Mouse (Mus musculus): ENCODE data around the gene Uts2b. TPM values are rescaled to one million over a fixed set of nuclear protein-coding genes. Genes with fewer than 3 reads are reported as not detected.
"Not testable (repeated sequence)": the region's sequence is repeated elsewhere in the genome, so short reads cannot be mapped to it uniquely, and the experiment has no call there.

Uts2b gene
- polyA plus RNA-seq, 1 experiment from 2014 or later, result not detected

DNA sequence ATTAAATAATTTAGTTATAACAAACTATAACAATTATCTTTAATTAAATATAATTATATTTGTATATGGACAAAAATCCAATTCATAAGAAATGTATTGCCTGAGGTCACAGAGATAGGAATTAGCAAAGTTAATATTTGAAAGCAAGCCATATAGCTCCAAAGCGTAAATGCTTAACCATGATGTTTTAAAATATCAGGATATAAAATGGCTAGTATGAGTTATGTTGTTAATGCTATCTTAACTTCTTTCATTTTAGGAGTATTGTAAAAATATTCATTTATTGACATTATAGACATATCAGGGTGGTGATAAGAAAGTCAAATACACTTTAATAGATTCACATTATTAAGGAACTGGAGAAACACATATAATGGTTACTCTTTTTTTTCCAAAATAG lies 10.0 kb downstream of the Uts2b start:
- no peak for ATAC-seq (replicated peaks; ENCODE audit: low FRiP score)
- H3K4me1 ChIP-seq, result no peaks in the 10 kb centered on the region
- no peak overlapping the region for H3K27ac ChIP-seq
- H3K9ac ChIP-seq, result no peak overlapping the region
- no peaks in the 10 kb centered on the region for H3K9me3 ChIP-seq (replicated peaks)
- 82% methylated on average over 1 of the region's 1 CpGs for WGBS
- no peaks in the 10 kb centered on the region for H3K36me3 ChIP-seq
- no peak overlapping the region for H3K4me2 ChIP-seq
- H3K4me3 ChIP-seq (replicated peaks), result no peak overlapping the region
- H3K27me3 ChIP-seq, result no peaks in the 10 kb centered on the region

DNA sequence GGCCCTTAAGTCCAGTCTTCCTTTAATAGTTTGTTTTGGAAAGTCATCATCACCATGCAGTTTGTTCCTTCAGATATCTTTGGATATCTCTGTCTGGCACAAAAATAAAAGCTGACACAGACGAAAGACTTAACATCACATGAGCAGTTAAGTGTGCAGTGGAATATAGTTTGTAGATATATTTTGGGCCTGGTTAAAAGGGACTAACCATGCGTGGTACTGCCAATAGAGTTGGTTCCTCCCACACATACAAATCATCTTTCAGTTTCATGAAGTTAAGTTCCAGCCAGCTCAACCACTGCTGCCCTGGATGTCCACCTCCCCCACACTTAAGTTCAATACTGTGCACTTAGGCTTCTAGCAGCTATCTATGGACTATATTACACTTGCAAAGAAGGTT lies 15.6 kb downstream of the Uts2b start:
- Histone ChIP-seq H3K4me2 (no peak overlapping the region), H3K4me1 (no peaks in the 10 kb centered on the region), H3K9me3 (replicated peaks) (no peaks in the 10 kb centered on the region), H3K36me3 (no peaks in the 10 kb centered on the region), H3K27ac (no peak overlapping the region), H3K9ac (no peak overlapping the region), H3K27me3 (no peaks in the 10 kb centered on the region), H3K4me3 (replicated peaks) (no peak overlapping the region)
- 48% methylated on average over 2 of the region's 2 CpGs for WGBS
- ATAC-seq (replicated peaks; ENCODE audit: low FRiP score), result no peak

DNA sequence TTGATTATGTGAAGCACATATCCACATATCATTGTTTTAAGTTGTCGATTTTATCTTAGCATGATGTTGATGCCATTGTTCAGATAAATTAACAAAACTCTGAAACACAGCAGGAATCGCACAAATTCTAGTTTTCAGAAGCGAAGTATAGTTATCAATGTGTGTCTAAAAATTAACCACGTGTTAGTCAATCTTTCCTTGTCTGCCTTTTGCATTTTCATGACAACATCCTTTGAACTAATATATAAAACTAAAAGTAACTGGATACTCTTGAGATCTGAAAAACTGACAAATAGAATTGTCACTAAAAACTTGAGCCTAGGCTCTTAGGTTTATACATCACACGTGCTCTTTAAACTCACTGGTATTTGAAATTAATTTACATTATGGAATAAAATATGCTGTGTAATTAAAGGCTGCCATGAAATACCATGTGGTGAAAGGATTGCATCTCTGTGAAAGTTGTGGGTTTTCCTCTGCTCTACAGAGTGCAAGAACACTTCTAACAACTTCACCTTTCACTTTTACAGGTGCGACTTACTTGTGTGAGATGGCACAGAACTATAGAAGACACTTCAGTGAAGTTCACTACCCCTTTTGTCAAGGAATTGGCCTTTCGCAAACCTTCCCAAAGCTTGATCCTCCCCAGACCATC lies 20.0 kb downstream of the Uts2b start:
- Histone ChIP-seq H3K36me3 (no peaks in the 10 kb centered on the region), H3K4me1 (no peaks in the 10 kb centered on the region), H3K4me3 (replicated peaks) (no peak overlapping the region), H3K9ac (no peak overlapping the region), H3K4me2 (no peak overlapping the region), H3K27me3 (no peaks in the 10 kb centered on the region), H3K9me3 (replicated peaks) (no peaks in the 10 kb centered on the region), H3K27ac (no peak overlapping the region)
- ATAC-seq (replicated peaks; ENCODE audit: low FRiP score), result no peak
- WGBS, result 90% methylated on average over 7 of the region's 7 CpGs

DNA sequence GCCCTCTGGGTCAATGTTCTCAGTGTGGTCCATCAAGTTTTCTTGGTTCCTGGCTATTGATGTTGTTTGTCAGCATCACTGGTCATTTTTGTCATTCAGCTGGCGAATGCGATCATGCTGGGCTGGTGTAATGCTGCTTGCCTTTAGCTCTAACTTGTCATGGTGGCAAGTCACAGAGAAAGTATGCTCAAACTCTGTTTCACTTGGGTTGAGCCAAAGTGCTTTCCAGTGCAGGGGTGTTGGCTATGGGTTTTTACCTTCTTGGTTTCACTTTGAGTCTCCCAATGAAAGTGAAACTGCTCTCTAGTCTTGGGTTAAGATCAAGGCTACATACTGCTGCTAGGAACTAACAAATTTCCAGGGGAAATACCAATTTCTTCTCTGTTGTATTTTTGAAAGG lies 20.8 kb downstream of the Uts2b start:
- no peaks in the 10 kb centered on the region for H3K27me3 ChIP-seq
- no peak overlapping the region for H3K9ac ChIP-seq
- H3K4me3 ChIP-seq (replicated peaks), result no peak overlapping the region

DNA sequence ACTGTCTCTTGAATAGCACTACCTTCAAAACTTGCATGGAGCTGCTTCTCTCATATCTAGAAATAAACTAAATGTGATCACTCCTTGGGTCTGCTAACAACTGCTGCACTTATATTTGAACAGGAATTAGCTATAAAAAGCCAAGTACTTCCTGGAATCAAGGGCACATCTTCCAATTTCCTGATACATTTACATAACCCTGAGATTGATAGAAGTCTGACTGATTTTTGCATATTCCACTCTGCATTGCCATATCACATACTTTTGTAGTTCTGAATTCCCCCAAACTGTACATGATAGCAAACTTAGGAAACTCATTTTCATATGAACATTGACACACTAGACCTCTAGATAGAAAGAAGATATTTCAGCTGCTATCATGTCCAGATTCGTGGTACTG lies 21.7 kb downstream of the Uts2b start:
- Histone ChIP-seq H3K4me3 (replicated peaks) (no peak overlapping the region), H3K27me3 (no peaks in the 10 kb centered on the region), H3K9me3 (replicated peaks) (no peaks in the 10 kb centered on the region), H3K9ac (no peak overlapping the region), H3K27ac (no peak overlapping the region), H3K36me3 (no peaks in the 10 kb centered on the region), H3K4me2 (no peak overlapping the region), H3K4me1 (no peaks in the 10 kb centered on the region)
- WGBS, result 80% methylated on average over 1 of the region's 1 CpGs
- no peak for ATAC-seq (replicated peaks; ENCODE audit: low FRiP score)

More for the DNA sequence above, 20.8 kb downstream of the Uts2b start:
- H3K9me3 ChIP-seq (replicated peaks), result no peaks in the 10 kb centered on the region
- H3K4me1 ChIP-seq, result no peaks in the 10 kb centered on the region
- 93% methylated on average over 2 of the region's 2 CpGs for WGBS
- no peak for ATAC-seq (replicated peaks; ENCODE audit: low FRiP score)
- no peaks in the 10 kb centered on the region for H3K36me3 ChIP-seq
- H3K27ac ChIP-seq, result no peak overlapping the region
- no peak overlapping the region for H3K4me2 ChIP-seq

DNA sequence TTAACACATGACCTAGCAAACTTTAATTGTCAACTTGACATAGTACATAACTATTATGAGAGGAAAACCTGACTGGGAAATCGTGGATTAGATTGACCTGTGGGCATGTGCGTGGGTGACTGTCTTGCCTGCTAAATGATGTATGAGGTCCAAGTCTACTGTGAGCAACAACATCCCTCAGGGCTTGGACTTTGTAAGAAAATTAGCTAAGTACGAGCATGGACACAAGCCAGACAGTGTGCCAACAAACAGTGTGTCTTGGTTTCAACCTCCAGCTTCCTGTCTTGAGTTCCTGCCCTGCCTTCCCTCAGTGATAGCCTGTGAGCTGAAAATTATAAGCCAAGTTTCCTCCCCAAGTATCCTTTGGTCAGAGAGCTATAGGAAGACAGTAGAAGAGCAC lies 22.5 kb downstream of the Uts2b start:
- Histone ChIP-seq H3K4me3 (replicated peaks) (no peak overlapping the region), H3K9ac (no peak overlapping the region), H3K4me1 (no peaks in the 10 kb centered on the region), H3K9me3 (replicated peaks) (no peaks in the 10 kb centered on the region), H3K4me2 (no peak overlapping the region), H3K27me3 (no peaks in the 10 kb centered on the region), H3K27ac (no peak overlapping the region), H3K36me3 (no peaks in the 10 kb centered on the region)
- WGBS, result 61% methylated on average over 3 of the region's 3 CpGs
- no peak for ATAC-seq (replicated peaks; ENCODE audit: low FRiP score)

DNA sequence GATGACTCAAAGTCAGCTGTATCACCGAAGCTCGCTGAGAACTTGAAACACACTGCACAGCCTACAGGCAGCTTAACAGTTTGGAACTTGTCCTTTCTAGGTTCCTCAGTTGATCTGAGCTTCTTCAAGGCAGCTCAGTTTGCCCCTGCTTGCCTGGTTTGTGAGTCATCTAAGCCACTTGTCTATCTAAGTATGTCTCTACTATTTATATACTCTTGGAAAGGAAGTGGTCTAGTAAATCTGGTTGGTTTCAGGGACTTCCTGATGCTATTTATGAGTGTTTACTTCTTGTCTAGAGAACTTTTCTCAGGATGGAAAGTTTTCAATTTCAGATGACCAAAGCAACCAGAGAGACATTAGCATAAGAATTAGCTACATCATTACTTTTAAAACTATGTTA lies 43.6 kb downstream of the Uts2b start:
- no peaks in the 10 kb centered on the region for H3K36me3 ChIP-seq
- no peaks in the 10 kb centered on the region for H3K4me1 ChIP-seq
- no peak overlapping the region for H3K4me2 ChIP-seq
- ATAC-seq (replicated peaks; ENCODE audit: low FRiP score), result no peak
- 91% methylated on average over 2 of the region's 2 CpGs for WGBS
- H3K4me3 ChIP-seq (replicated peaks), result no peak overlapping the region
- no peaks in the 10 kb centered on the region for H3K27me3 ChIP-seq
- no peak overlapping the region for H3K9ac ChIP-seq
- no peak overlapping the region for H3K27ac ChIP-seq
- H3K9me3 ChIP-seq (replicated peaks), result no peaks in the 10 kb centered on the region

DNA sequence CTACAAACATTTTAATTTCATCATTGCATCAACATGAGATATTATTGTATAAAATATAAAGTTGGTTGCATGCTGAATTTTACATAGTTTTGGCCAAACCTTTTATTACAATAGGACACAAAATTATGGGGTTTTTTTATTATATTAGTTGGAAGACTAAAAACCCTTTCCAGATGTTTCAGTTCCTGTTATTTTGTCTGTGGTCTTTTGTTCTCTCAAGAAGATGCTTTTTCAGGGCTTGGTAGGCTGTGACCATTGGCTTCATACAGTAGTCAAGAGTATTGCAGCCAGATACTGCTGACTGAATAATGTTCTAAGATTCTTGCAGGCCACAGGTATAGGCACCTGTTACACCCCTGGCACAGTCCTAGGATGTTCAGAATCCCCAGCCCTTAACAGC lies 48.0 kb downstream of the Uts2b start:
- no peaks in the 10 kb centered on the region for H3K27me3 ChIP-seq
- no peak overlapping the region for H3K9ac ChIP-seq
- H3K4me2 ChIP-seq, result no peak overlapping the region
- H3K4me3 ChIP-seq (replicated peaks), result no peak overlapping the region
- no peaks in the 10 kb centered on the region for H3K4me1 ChIP-seq
- no peaks in the 10 kb centered on the region for H3K36me3 ChIP-seq
- no peak overlapping the region for H3K27ac ChIP-seq
- no peaks in the 10 kb centered on the region for H3K9me3 ChIP-seq (replicated peaks)
- ATAC-seq (replicated peaks; ENCODE audit: low FRiP score), result no peak

DNA sequence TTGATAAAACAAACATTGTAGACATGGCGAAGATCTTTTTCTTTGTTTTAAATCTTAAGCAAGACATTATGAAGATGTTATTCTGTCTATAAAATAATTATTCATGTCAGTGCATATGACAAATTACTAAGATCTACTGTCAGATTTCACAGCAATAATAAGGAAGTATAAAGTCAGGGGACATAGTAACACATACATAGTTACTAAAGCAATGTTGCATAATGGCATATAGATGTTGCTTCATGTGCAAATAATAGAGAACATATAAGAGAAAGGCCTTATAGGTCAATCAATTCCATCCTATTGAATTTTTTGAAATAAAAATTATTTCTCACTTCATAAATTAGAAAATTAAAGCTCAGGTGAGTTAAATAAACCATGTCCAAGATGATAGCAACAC lies 50.9 kb downstream of the Uts2b start:
- Histone ChIP-seq H3K4me1 (no peaks in the 10 kb centered on the region), H3K9me3 (replicated peaks) (no peaks in the 10 kb centered on the region), H3K27me3 (no peaks in the 10 kb centered on the region), H3K9ac (no peak overlapping the region), H3K36me3 (no peaks in the 10 kb centered on the region), H3K27ac (no peak overlapping the region), H3K4me3 (replicated peaks) (no peak overlapping the region), H3K4me2 (no peak overlapping the region)
- ATAC-seq (replicated peaks; ENCODE audit: low FRiP score), result no peak
- 79% methylated on average over 1 of the region's 1 CpGs for WGBS

DNA sequence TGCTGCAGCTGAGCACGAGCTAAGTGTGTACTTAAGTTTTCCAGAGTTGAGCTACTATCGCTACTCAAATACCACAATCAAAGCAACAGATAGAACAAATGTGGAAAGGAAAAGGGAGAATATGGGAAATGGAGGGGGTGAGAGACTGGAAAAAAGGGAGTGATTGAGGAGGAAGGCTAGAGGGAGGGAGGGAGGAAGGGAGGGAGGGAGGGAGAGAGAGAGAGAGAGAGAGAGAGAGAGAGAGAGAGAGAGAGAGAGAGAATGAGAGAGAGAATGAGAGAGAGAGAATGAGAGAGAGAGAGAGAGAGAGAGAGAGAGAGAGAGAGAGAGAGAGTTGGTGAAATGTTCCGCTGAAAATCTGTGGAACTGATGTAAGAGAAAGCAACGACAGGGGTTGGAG lies 62.9 kb downstream of the Uts2b start, which contains the start of gene Ostn:
TSS of gene Ostn (plus strand) at position 301 of the 400 bp plus-strand sequence.
- not testable (repeated sequence) for H3K4me2 ChIP-seq; H3K27ac ChIP-seq; H3K4me1 ChIP-seq; H3K9ac ChIP-seq; H3K27me3 ChIP-seq; H3K4me3 ChIP-seq (replicated peaks); H3K9me3 ChIP-seq (replicated peaks); ATAC-seq (replicated peaks; ENCODE audit: low FRiP score); H3K36me3 ChIP-seq
- WGBS, result 56% methylated on average over 4 of the region's 4 CpGs

Other genes with a start within 250 kb of the Uts2b start
- gene Ostn, start 62.8 kb downstream of the Uts2b start, polyA plus RNA-seq (2015; fragmentation: Nextera tagmentation; extraction: Ambion mirVana), result 0.31 and 2.1 TPM in 2 replicates
- 47.4 and 51.0 TPM in 2 replicates for gene Ccdc50, start 18.6 kb upstream of the Uts2b start, polyA plus RNA-seq (2015; fragmentation: Nextera tagmentation; extraction: Ambion mirVana)

All from kidney, embryonic 15.5 days (tissue).